Mouse (Mus musculus) heart, postnatal 0 days (tissue): ENCODE data around the gene Htr6.

ENCODE experiments used
- CTCF ChIP-seq: IDR thresholded peaks from 2 replicates; pipeline ENCODE4 v1.5.1; 2016; ENCODE audit warnings: antibody characterized with exemption, control low read depth, low read depth
- EP300 ChIP-seq: IDR thresholded peaks from 2 replicates; pipeline ENCODE4 v1.6.1; 2016; ENCODE audit warnings: antibody characterized with exemption, low read depth

GRCm38 (mm10) chr4:139055336-139055735, 20.0 kb downstream of the Htr6 start:
- TF ChIP-seq CTCF (no peak), EP300 (no peak)
